Mouse (Mus musculus) midbrain, postnatal 0 days (tissue): ENCODE measurements at regions not wholly inside any gene's neighbourhood (a gene's known extent, or its start where the extent isn't known, plus 50 kb on each side); places are given as distances from the start of the nearest gene placed in this dataset.

Source experiments
- ATAC-seq: fragments of 200-750 bp; cut with Nextera tagmentation; 2 replicates; pipeline ENCODE4 v1.8.0; 2017; ENCODE audit warnings: moderate number of reproducible peaks, mild to moderate bottlenecking, moderate TSS enrichment, moderate library complexity; ENCODE audit not compliant: low FRiP score
- DNase-seq: peaks from one replicate; pipeline ENCODE4 v3.0.0-alpha.2; 2015; ENCODE audit warnings: low spot score
- H3K27ac ChIP-seq: fragments of 300-500 bp; sonication (generic); 2 replicates; pipeline ENCODE4 v1.5.1; 2014; ENCODE audit warnings: low read depth, mild to moderate bottlenecking, low read length, mixed read lengths
- H3K27me3 ChIP-seq: fragments of 300-500 bp; sonication (generic); 2 replicates; pipeline ENCODE4 v1.6.1; 2014; ENCODE audit warnings: low read length, control low read depth, mixed read lengths; ENCODE audit not compliant: insufficient read depth
- H3K36me3 ChIP-seq: fragments of 300-500 bp; sonication (generic); 2 replicates; pipeline ENCODE4 v1.6.1; 2014; ENCODE audit warnings: low read length, control low read depth, mixed read lengths; ENCODE audit not compliant: insufficient read depth
- H3K4me1 ChIP-seq: fragments of 300-500 bp; sonication (generic); 2 replicates; pipeline ENCODE4 v1.6.1; 2014; ENCODE audit warnings: mild to moderate bottlenecking, control low read depth, antibody characterized with exemption, low read length, mixed read lengths; ENCODE audit not compliant: insufficient read depth
- H3K4me2 ChIP-seq: fragments of 300-500 bp; sonication (generic); 2 replicates; pipeline ENCODE4 v1.6.1; 2014; ENCODE audit warnings: low read depth, mild to moderate bottlenecking, low read length, mixed read lengths; ENCODE audit not compliant: poor library complexity, severe bottlenecking
- H3K4me3 ChIP-seq: fragments of 300-500 bp; sonication (generic); 2 replicates; pipeline ENCODE4 v1.5.1; 2014; ENCODE audit warnings: low read depth, mild to moderate bottlenecking, low read length, moderate library complexity
- H3K9ac ChIP-seq: fragments of 300-500 bp; sonication (generic); replicated peaks from 2 replicates; pipeline ENCODE4 v1.6.1; 2014; ENCODE audit warnings: mild to moderate bottlenecking, low read length, moderate library complexity, mixed read lengths; ENCODE audit not compliant: poor library complexity, severe bottlenecking
- H3K9me3 ChIP-seq: fragments of 300-500 bp; sonication (generic); 2 replicates; pipeline ENCODE4 v1.6.1; 2016; ENCODE audit warnings: low read length, control low read depth
- CTCF ChIP-seq: IDR thresholded peaks from 2 replicates; pipeline ENCODE4 v1.5.1; 2016; ENCODE audit warnings: antibody characterized with exemption, mild to moderate bottlenecking
- whole genome bisulfite sequencing: fragments of 180-500 bp; shearing (Covaris S2); extraction: QIAGEN DNeasy Blood & Tissue Kit; methylation state at CpG from one replicate; pipeline ENCODE4 v1.1.7; 2014; 5-methylcytosine and 5-hydroxymethylcytosine counted together

DNA sequence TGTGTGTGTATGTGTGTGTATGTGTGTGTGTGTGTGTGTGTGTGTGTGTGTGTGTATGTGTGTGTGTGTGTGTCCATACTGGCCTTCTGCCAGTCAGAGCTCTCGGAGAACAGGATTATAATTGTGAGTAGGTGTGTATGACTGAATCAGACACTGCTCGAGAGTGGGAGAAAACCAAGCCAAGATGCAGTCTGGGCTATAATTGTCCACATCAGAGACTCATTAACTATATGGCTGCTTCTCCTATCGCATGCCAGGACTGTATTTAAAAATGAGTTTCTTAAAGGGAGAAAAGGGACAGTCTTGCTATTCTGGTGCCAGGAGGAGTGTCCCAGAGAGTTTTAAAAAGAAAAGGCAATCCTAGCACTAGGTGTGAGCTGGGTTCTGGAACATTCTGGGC lies 58.7 kb upstream of the Adpgk start:
- Histone ChIP-seq H3K4me1 (no peaks in the 10 kb centered on the region), H3K27ac (no peak overlapping the region), H3K27me3 (no peaks in the 10 kb centered on the region), H3K4me3 (no peak overlapping the region), H3K36me3 (no peaks in the 10 kb centered on the region), H3K9ac (no peak overlapping the region), H3K4me2 (no peak overlapping the region), H3K9me3 (no peaks in the 10 kb centered on the region)
- ATAC-seq (no peak), DNase-seq (no peak)
- no peak for TF ChIP-seq CTCF
- 63% methylated on average over 3 of the region's 3 CpGs for WGBS

GRCm38 (mm10) chr9:59231947-59232346 lies 59.4 kb upstream of the Adpgk start:
- ATAC-seq (no peak), DNase-seq (no peak)
- H3K9ac ChIP-seq, result no peak overlapping the region
- no peak for TF ChIP-seq CTCF
- H3K36me3 ChIP-seq, result no peaks in the 10 kb centered on the region
- H3K4me2 ChIP-seq, result no peak overlapping the region
- no peak overlapping the region for H3K27ac ChIP-seq
- WGBS, result 70% methylated on average over 7 of the region's 7 CpGs
- H3K4me3 ChIP-seq, result no peak overlapping the region
- no peaks in the 10 kb centered on the region for H3K9me3 ChIP-seq
- no peaks in the 10 kb centered on the region for H3K4me1 ChIP-seq
- H3K27me3 ChIP-seq, result no peaks in the 10 kb centered on the region

- H3K4me3 ChIP-seq, result no peak overlapping the region
- H3K9ac ChIP-seq, result no peak overlapping the region
- ATAC-seq (no peak), DNase-seq (no peak)
- H3K4me1 ChIP-seq, result no peaks in the 10 kb centered on the region
- no peaks in the 10 kb centered on the region for H3K36me3 ChIP-seq
- H3K27me3 ChIP-seq, result no peaks in the 10 kb centered on the region
- no peak overlapping the region for H3K4me2 ChIP-seq
- no peak overlapping the region for H3K27ac ChIP-seq
- no peaks in the 10 kb centered on the region for H3K9me3 ChIP-seq
- no peak for TF ChIP-seq CTCF
- 52% methylated on average over 5 of the region's 5 CpGs for WGBS
Observed at GRCm38 (mm10) chr9:59231186-59231585, 60.2 kb upstream of the Adpgk start.

DNA sequence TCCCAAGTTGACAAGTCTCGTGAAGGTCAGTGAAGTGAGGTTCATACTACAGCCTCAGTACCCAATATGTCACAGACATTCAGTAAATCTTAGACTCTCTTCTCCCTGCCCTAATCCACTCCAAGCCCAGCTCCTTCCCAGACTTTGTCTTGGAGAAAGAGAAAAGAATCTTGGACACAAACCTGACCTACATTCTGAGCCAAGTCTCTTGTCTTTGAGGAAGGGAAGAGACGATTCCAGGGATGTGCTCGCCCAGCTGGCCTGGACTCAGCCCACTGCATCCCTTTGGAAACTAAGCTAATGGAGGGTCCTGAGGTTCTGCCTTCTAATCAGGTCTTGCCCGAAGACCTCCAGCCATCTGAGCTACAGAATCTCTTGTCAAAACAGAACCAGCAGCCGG lies 61.2 kb upstream of the Adpgk start:
- 85% methylated on average over 5 of the region's 5 CpGs for WGBS
- H3K4me3 ChIP-seq, result no peak overlapping the region
- DNase-seq, result no peak
- ATAC-seq, result no peak
- no peak overlapping the region for H3K27ac ChIP-seq
- no peaks in the 10 kb centered on the region for H3K27me3 ChIP-seq
- no peak overlapping the region for H3K9ac ChIP-seq
- H3K36me3 ChIP-seq, result no peaks in the 10 kb centered on the region
- no peaks in the 10 kb centered on the region for H3K9me3 ChIP-seq
- H3K4me2 ChIP-seq, result no peak overlapping the region
- H3K4me1 ChIP-seq, result no peaks in the 10 kb centered on the region
- TF ChIP-seq CTCF, result no peak

- no peak for DNase-seq
- ATAC-seq, result no peak
- no peaks in the 10 kb centered on the region for H3K9me3 ChIP-seq
- H3K4me2 ChIP-seq, result no peak overlapping the region
- H3K36me3 ChIP-seq, result no peaks in the 10 kb centered on the region
- no peak for TF ChIP-seq CTCF
- no peaks in the 10 kb centered on the region for H3K4me1 ChIP-seq
- WGBS, result 87% methylated on average over 4 of the region's 4 CpGs
- H3K4me3 ChIP-seq, result no peak overlapping the region
- no peak overlapping the region for H3K9ac ChIP-seq
- no peak overlapping the region for H3K27ac ChIP-seq
- no peaks in the 10 kb centered on the region for H3K27me3 ChIP-seq
Observed at GRCm38 (mm10) chr9:59227948-59228347, 63.4 kb upstream of the Adpgk start.

- 74% methylated on average over 4 of the region's 4 CpGs for WGBS
- DNase-seq (peak; percentile 60), ATAC-seq (no peak)
- Histone ChIP-seq H3K9ac (no peak overlapping the region), H3K4me3 (no peak overlapping the region), H3K4me2 (no peak overlapping the region), H3K27ac (no peak overlapping the region), H3K36me3 (no peaks in the 10 kb centered on the region), H3K9me3 (no peaks in the 10 kb centered on the region), H3K4me1 (no peaks in the 10 kb centered on the region), H3K27me3 (no peaks in the 10 kb centered on the region)
- TF ChIP-seq CTCF, result no peak
Observed at GRCm38 (mm10) chr9:59226361-59226760, 65.0 kb upstream of the Adpgk start.

DNA sequence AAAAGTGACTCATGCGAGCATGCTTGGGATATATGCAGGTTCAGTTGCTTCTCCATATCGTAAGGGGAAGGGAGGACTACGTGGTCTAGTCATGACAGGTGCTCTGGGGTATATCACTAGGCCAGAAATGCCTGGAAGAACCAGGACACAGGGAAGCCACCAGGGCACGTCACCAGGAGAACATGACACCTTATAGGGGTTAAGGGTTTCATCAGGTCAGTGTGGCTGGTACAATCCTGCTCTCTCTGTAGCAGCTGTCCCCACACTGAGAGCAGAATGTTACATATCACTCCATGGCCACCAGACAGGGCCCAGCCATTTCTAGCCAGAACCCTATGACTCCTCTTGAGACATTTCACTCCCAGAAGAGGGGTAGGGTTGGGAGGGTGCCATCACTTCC lies 72.1 kb upstream of the Adpgk start:
- TF ChIP-seq CTCF, result no peak
- Histone ChIP-seq H3K9ac (no peak overlapping the region), H3K27me3 (no peaks in the 10 kb centered on the region), H3K4me3 (no peak overlapping the region), H3K4me1 (no peaks in the 10 kb centered on the region), H3K4me2 (no peak overlapping the region), H3K36me3 (no peaks in the 10 kb centered on the region), H3K27ac (no peak overlapping the region), H3K9me3 (no peaks in the 10 kb centered on the region)
- DNase-seq, result no peak
- ATAC-seq, result no peak
- WGBS, result 95% methylated on average over 4 of the region's 4 CpGs
